Mouse (Mus musculus) liver, embryonic 14.5 days (tissue): Measurements from ENCODE around the gene Dock4.

Source experiments
- CTCF ChIP-seq: IDR thresholded peaks from 2 replicates; pipeline ENCODE4 v1.5.1; 2016; ENCODE audit warnings: antibody characterized with exemption, low read depth, control low read depth
- EP300 ChIP-seq: IDR thresholded peaks from 2 replicates; pipeline ENCODE4 v1.6.1; 2016; ENCODE audit warnings: antibody characterized with exemption, low read depth

- TF ChIP-seq EP300, result no peak
- no peak for TF ChIP-seq CTCF
These were observed 180.8 kb downstream of the Dock4 start for GRCm38 (mm10) chr12:40626521-40626920.
